Mouse (Mus musculus) monocyte, adult 5-6 weeks (primary cell): ENCODE results near the gene Ankrd36. TPM values are rescaled to one million over a fixed set of nuclear protein-coding genes. Genes with fewer than 3 reads are reported as not detected.
"Not testable (repeated sequence)": the region's sequence is repeated elsewhere in the genome, so short reads cannot be mapped to it uniquely, and the experiment has no call there.

Experiments
- ATAC-seq: fragments of 153-309, 156-312 bp; replicated peaks from 2 replicates; pipeline ENCODE4 v1.8.0; 2017; ENCODE audit warnings: mild to moderate bottlenecking; ENCODE audit not compliant: low TSS enrichment, insufficient number of reproducible peaks, severe bottlenecking, poor library complexity, low FRiP score
- total RNA-seq: library from RNA; stranded (forward); fragments of 200-1000, 200-491, 200-594 nt; gene quantifications from 3 replicates; pipeline ENCODE4 v1.2.3, GENCODE M21; 2017

Gene Ankrd36
- total RNA-seq, 1 experiment from 2014 or later: 0.95 TPM

DNA sequence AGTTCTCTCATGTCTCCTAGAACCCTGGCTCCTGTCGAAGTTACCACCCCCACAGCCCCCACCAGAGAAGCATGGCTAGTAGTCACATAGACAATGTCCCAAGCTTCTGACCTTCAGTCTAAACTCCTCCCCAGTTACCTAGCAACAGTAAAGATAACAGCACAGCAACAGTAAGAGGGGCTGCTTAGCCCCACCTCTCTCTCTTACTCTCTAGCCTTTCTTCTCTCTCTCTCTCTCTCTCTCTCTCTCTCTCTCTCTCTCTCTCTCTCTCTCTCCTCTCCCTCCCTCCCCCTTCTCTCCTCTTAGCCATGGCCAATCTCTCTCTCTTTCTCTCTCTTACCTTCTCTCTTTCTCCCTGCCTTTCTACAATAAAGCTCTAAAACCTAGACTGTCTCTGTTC lies 42.4 kb downstream of the Ankrd36 start:
- not testable (repeated sequence) for ATAC-seq

DNA sequence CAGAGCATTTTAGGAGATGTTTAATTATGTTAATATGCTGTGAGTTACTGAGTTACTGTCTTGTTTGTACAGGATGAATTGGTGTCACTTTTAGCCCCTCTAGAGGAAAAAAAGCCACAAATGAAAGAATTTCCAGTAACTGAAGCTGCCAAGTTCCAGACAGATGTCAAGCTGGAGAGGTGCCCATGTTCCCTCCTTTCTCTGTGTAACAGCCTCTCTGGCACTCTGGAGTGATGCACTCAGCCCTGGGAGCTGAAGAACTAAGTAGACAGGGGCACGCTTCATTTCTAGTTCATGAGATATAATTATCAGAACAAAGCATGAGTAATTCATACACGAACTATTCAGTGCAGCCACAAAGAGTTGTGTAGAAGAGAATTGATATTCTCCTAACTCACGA lies 45.0 kb downstream of the Ankrd36 start:
- ATAC-seq: no peak

- no peak for ATAC-seq
These were observed 55.6 kb downstream of the Ankrd36 start for GRCm38 (mm10) chr11:5625101-5625500.

- ATAC-seq: 0 out of 2 replicates have a peak, but pooled peaks have one; percentile 66
These were observed 59.5 kb downstream of the Ankrd36 start for GRCm38 (mm10) chr11:5629033-5629432.

DNA sequence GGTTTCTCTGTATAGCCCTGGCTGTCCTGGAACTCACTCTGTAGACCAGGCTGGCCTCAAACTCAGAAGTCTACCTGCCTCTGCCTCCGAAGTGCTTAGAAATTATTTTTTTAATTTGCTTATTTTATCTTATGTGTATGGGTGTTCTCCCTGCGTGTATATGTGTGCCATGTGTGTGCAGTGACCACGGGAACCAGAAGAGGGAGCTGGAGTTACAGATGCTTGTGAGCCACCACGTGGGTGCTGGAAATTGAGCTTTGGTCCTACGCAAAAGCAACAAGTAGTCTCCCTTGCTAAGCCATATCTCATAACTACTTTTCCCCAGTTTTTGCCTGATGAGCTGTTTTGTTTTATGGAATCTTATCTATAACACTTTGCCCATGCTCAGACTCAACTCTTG lies 73.6 kb downstream of the Ankrd36 start:
- ATAC-seq: no peak

DNA sequence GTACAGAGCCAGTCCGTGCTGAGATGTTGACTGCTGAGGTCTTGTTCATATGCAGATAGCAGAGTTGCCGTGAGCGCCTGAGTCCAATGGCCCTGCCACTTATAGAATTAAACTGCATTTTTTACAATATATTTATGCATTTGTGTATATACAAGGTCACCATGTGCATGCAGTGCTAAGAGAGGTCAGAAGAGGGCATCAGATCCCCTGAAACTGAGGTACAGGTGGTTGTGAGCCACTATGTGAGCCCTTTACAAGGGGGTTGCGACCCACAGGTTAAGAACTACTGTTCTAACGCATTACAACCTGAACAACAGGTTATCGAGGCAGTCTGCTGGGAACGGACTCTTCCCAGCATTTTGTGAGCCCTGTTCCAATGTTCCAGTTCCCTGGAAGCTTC lies 80.8 kb downstream of the Ankrd36 start:
- no peak for ATAC-seq

- ATAC-seq: no peak
These were observed 113.1 kb downstream of the Ankrd36 start for GRCm38 (mm10) chr11:5682541-5682940.

DNA sequence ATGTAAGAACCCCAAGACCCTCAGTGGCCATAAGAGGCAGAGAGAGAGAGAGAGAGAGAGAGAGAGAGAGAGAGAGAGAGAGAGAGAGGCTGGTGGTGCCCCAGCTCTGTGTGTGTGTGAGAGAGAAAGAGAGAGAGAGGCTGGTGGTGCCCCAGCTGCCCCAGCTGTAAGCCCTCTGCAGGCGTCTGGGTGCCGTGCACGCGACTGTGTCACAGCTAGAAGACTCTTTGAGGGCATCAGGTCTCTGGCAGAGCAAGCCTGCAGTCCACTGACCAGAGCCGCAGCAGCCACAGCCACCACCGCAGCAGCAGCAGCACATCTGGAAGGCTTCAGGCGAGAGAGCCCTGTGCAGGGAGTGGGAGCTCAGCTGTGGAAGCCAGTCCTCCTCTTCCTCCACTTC lies 114.8 kb downstream of the Ankrd36 start:
- no peak for ATAC-seq

GRCm38 (mm10) chr11:5691775-5692174 lies 122.3 kb downstream of the Ankrd36 start:
- ATAC-seq: no peak

DNA sequence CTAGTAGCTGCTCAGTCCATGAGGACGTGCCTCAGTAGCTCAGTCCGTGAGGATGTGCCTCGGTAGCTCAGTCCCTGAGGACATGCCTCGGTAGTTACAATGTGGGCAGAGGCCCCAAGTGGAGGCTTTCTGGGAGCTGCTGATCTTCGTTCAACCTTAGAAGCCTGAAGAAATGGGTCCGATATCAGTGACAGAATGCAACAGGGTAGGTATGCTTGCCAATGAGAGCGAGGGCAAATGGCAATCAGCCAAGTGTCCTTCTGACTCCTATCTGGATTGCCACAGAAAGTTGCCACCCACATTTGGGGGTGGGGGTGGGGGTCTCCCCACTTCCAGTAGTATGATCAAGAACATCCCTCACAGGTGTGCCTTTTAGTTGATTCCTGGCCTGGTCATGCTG lies 131.3 kb downstream of the Ankrd36 start:
- ATAC-seq: no peak

- ATAC-seq: no peak
These were observed 131.8 kb downstream of the Ankrd36 start for GRCm38 (mm10) chr11:5701300-5701699.

DNA sequence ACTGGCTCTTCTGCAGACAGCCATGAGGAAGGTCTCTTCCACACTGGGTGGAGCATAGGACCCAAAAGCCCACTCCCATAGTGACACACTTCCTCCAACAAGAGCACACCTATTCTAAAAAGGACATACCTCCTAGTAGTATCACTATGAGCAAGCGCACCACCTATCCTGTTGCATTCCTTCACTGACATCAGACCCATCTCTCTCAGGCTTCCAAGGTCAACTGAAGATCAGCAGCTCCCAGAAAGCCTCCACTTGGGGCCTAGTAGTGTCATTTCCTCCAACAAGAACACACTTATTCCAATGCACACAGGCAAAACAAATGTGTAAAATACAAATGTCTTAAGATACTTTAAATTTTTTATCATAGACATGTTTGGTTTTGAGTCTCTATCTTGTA lies 132.3 kb downstream of the Ankrd36 start:
- ATAC-seq: no peak

GRCm38 (mm10) chr11:5702271-5702956 lies 132.9 kb downstream of the Ankrd36 start:
- ATAC-seq: no peak

DNA sequence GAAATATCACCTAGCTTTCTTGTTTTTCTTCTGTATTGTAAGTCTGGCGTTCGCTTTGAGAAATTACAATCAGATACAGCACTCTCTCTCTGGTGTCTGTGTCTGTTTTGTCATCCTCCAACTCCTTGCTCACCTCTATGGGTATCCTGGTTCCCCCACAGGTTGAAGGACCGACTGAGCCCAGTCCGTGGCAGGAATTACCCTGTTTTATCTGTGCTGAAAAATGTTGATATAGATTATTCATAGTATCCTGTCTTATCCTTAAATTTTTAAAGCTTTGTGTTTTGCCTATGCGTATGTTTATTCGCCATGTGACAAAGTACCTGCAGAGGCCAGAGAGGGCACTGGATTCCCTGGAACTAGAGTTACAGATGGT lies 133.5 kb downstream of the Ankrd36 start:
- ATAC-seq: no peak

GRCm38 (mm10) chr11:5703341-5703740 lies 133.9 kb downstream of the Ankrd36 start:
- ATAC-seq: no peak

- ATAC-seq: no peak
These were observed 136.5 kb downstream of the Ankrd36 start for GRCm38 (mm10) chr11:5705972-5706371.

DNA sequence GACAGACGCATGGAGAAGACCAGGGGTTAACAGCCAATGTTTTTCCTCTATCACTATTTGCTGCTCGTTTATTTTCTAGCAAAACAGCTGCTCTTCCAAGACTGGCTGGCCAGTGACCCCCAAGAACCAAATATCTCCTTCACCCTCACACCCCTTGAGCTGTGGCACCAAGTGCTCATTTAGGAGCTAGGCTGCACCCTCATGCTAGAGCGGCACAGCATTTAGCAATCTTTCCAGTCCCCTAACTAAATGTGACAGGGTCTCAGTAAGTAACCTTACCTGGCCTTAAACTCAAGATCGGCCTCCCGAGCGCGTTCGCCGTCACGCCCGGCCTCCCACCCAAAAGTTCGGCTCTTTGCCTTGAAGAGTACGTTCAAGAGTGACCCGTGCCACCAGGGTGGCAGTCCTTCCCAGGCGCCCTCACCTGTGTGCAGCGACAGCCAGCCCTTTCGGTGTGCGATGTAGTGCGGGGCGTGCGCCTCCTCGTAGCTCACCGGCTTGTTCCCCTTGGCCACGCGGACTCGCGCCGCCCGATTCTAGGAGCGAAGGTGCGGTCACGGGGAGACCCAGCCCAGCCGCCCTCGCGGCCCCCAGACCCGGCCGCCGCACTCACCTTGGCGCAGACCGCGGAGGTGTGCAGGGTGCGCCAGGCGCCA lies 137.5 kb downstream of the Ankrd36 start:
- 0 out of 2 replicates have a peak, but pooled peaks have one; percentile 24 for ATAC-seq

GRCm38 (mm10) chr11:5707530-5708353 lies 138.3 kb downstream of the Ankrd36 start:
- ATAC-seq: peak; percentile 92

GRCm38 (mm10) chr11:5715179-5715578 lies 145.7 kb downstream of the Ankrd36 start:
- no peak for ATAC-seq
